Mouse (Mus musculus): ENCODE results near the gene Snx9. TPM values are rescaled to one million over a fixed set of nuclear protein-coding genes. Genes with fewer than 3 reads are reported as not detected.
A peak's percentile ranks its signal among the peaks of the same experiment; 100 is the strongest.

The Snx9 gene
- total and polyA plus RNA-seq, 2 experiments from 2014 or later = 4.8 to 10.4 TPM

GRCm38 (mm10) chr17:5886181-5886810 lies 45.2 kb downstream of the Snx9 start:
- no peak overlapping the region for H3K4me2 ChIP-seq (ENCODE audit: low read depth, low read length, poor library complexity, severe bottlenecking)
- no peak for ATAC-seq (ENCODE audit: low FRiP score)
- no peaks in the 10 kb centered on the region for H3K27me3 ChIP-seq (ENCODE audit: insufficient read depth, low read length)
- DNase-seq (ENCODE audit: low spot score) = no peak
- H3K27ac ChIP-seq (ENCODE audit: low read depth, low read length) = no peak overlapping the region
- no peak overlapping the region for H3K9ac ChIP-seq (replicated peaks; ENCODE audit: low read length, poor library complexity, severe bottlenecking)
- no peak overlapping the region for H3K4me3 ChIP-seq (ENCODE audit: low read depth, low read length)
- 69% methylated on average over 6 of the region's 6 CpGs for WGBS
- no peaks in the 10 kb centered on the region; the same call in 1 of the 2 replicates for H3K4me1 ChIP-seq (ENCODE audit: insufficient read depth, low read length)
- H3K9me3 ChIP-seq (ENCODE audit: low read length) = no peaks in the 10 kb centered on the region
- no peaks in the 10 kb centered on the region; the same call in 1 of the 2 replicates for H3K36me3 ChIP-seq (ENCODE audit: insufficient read depth, low read length)
- TF ChIP-seq CTCF (IDR thresholded peaks at IDR 0.05) = no peak

DNA sequence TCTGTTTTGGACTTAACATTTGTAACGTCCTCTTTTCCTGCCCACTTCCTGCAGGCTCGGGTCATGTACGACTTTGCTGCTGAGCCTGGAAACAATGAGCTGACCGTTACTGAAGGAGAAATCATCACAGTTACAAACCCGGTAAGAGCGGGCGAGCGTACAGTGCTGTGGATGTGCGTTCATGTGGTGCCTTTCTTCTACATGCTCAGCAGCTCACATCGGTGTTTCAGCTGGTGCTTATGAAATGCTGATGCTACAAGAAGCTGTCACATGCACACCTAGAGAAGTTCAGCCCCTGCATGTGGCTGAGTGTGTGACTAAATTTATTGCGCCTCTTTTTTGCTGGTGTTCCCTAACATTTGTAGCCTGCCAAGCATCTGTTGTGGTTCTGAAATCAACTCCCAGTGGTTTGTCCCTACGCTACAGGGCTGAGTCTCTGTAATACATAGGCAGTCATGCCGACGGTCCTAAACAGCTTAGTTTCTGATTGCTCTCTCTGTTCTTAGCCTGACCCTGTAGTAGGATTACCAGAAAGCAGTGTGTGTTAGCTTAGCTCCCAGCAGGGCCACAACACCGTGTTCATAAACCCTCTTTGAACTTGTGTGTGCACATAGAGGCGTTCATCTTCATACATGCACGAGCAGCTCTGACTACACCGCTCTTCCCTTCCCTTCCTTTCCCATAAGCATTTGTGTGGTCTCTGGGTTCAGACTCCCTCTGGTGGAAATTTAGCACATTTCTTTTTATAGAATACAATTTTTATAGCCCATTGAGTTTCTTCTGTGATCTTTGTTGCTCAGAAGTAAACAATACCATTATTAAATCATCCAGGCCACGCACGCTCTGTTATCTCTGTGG lies 46.0 kb downstream of the Snx9 start:
- DNase-seq (ENCODE audit: low spot score) (peak; percentile 72), ATAC-seq (ENCODE audit: low FRiP score) (peak; percentile 44; the same call in 1 of the 2 replicates)
- no peak overlapping the region for H3K4me2 ChIP-seq (ENCODE audit: low read depth, low read length, poor library complexity, severe bottlenecking)
- H3K9me3 ChIP-seq (ENCODE audit: low read length) = no peaks in the 10 kb centered on the region
- peak; percentile 92 for TF ChIP-seq CTCF (IDR thresholded peaks at IDR 0.05)
- H3K9ac ChIP-seq (replicated peaks; ENCODE audit: low read length, poor library complexity, severe bottlenecking) = no peak overlapping the region
- WGBS = 62% methylated on average over 20 of the region's 20 CpGs
- no peaks in the 10 kb centered on the region; the same call in 1 of the 2 replicates for H3K36me3 ChIP-seq (ENCODE audit: insufficient read depth, low read length)
- no peaks in the 10 kb centered on the region for H3K27me3 ChIP-seq (ENCODE audit: insufficient read depth, low read length)
- H3K27ac ChIP-seq (ENCODE audit: low read depth, low read length) = no peak overlapping the region
- H3K4me1 ChIP-seq (ENCODE audit: insufficient read depth, low read length) = no peaks in the 10 kb centered on the region; the same call in 1 of the 2 replicates
- no peak overlapping the region for H3K4me3 ChIP-seq (ENCODE audit: low read depth, low read length)

DNA sequence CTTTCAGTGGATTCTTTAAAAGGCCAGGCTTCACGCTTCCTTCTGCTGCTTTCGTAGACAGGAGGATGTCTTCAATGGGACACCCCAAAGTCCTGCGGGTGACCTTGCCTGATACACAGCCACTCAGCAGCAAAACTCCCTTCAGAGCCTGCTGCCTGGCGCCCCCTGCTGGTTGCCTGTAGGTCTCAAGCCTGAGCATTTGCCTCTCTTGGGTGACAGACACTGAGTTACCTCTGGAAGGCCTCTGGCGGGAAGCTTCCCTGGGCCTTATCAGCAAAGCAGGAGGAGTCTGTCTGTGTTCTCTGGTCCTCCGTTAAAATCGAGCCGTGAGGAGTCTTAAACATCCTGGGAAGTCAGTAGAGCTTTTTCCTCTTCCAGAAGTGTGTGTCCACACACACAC lies 49.3 kb downstream of the Snx9 start:
- no peaks in the 10 kb centered on the region for H3K4me1 ChIP-seq (ENCODE audit: insufficient read depth, low read length)
- H3K9me3 ChIP-seq (ENCODE audit: low read length) = no peaks in the 10 kb centered on the region
- no peaks in the 10 kb centered on the region for H3K27me3 ChIP-seq (ENCODE audit: insufficient read depth, low read length)
- WGBS = 54% methylated on average over 8 of the region's 8 CpGs
- no peak overlapping the region for H3K4me2 ChIP-seq (ENCODE audit: low read depth, low read length, poor library complexity, severe bottlenecking)
- H3K4me3 ChIP-seq (ENCODE audit: low read depth, low read length) = no peak overlapping the region
- no peak overlapping the region for H3K9ac ChIP-seq (replicated peaks; ENCODE audit: low read length, poor library complexity, severe bottlenecking)
- DNase-seq (ENCODE audit: low spot score) (peak; percentile 54), ATAC-seq (ENCODE audit: low FRiP score) (no peak)
- TF ChIP-seq CTCF (IDR thresholded peaks at IDR 0.05) = peak; percentile 77
- H3K27ac ChIP-seq (ENCODE audit: low read depth, low read length) = no peak overlapping the region
- H3K36me3 ChIP-seq (ENCODE audit: insufficient read depth, low read length) = no peaks in the 10 kb centered on the region; the same call in 1 of the 2 replicates

- H3K4me2 ChIP-seq (ENCODE audit: low read depth, low read length, poor library complexity, severe bottlenecking) = no peak overlapping the region
- no peak for TF ChIP-seq CTCF (IDR thresholded peaks at IDR 0.05)
- no peak overlapping the region for H3K9ac ChIP-seq (replicated peaks; ENCODE audit: low read length, poor library complexity, severe bottlenecking)
- no peaks in the 10 kb centered on the region; the same call in 1 of the 2 replicates for H3K36me3 ChIP-seq (ENCODE audit: insufficient read depth, low read length)
- WGBS = 94% methylated on average over 9 of the region's 9 CpGs
- H3K27me3 ChIP-seq (ENCODE audit: insufficient read depth, low read length) = no peaks in the 10 kb centered on the region
- no peak for ATAC-seq (ENCODE audit: low FRiP score)
- H3K4me3 ChIP-seq (ENCODE audit: low read depth, low read length) = no peak overlapping the region
- no peak for DNase-seq (ENCODE audit: low spot score)
- H3K27ac ChIP-seq (ENCODE audit: low read depth, low read length) = no peak overlapping the region
- no peaks in the 10 kb centered on the region for H3K4me1 ChIP-seq (ENCODE audit: insufficient read depth, low read length)
- H3K9me3 ChIP-seq (ENCODE audit: low read length) = no peaks in the 10 kb centered on the region
Observed at GRCm38 (mm10) chr17:5891933-5892683, 51.0 kb downstream of the Snx9 start.

GRCm38 (mm10) chr17:5893092-5893491 lies 52.0 kb downstream of the Snx9 start:
- TF ChIP-seq CTCF (IDR thresholded peaks at IDR 0.05) = no peak

More at GRCm38 (mm10) chr17:5893092-5893491, 52.0 kb downstream of the Snx9 start:
- Histone ChIP-seq H3K27me3 (ENCODE audit: insufficient read depth, low read length) (no peaks in the 10 kb centered on the region), H3K4me2 (ENCODE audit: low read depth, low read length, poor library complexity, severe bottlenecking) (no peak overlapping the region), H3K36me3 (ENCODE audit: insufficient read depth, low read length) (no peaks in the 10 kb centered on the region; the same call in 1 of the 2 replicates), H3K9me3 (ENCODE audit: low read length) (no peaks in the 10 kb centered on the region), H3K4me1 (ENCODE audit: insufficient read depth, low read length) (no peaks in the 10 kb centered on the region), H3K9ac (replicated peaks; ENCODE audit: low read length, poor library complexity, severe bottlenecking) (no peak overlapping the region), H3K4me3 (ENCODE audit: low read depth, low read length) (no peak overlapping the region), H3K27ac (ENCODE audit: low read depth, low read length) (no peak overlapping the region)
- no peak for DNase-seq (ENCODE audit: low spot score)
- WGBS = 28% methylated on average over 7 of the region's 7 CpGs
- no peak for ATAC-seq (ENCODE audit: low FRiP score)
